Mouse (Mus musculus): ENCODE data around the gene Dbt. TPM values are rescaled to one million over a fixed set of nuclear protein-coding genes. Genes with fewer than 3 reads are reported as not detected.

Dbt gene
- total RNA-seq (2021): 10 to 100 TPM; 22.4 to 22.6 TPM

- peak; percentile 88 for DNase-seq
These were observed at the start of gene Dbt for GRCm38 (mm10) chr3:116512904-116513716. TSS of gene Dbt (plus strand) at chr3:116513070.

- no peak for DNase-seq
These were observed 48.6 kb upstream of the Dbt start for GRCm38 (mm10) chr3:116464318-116464717.

DNA sequence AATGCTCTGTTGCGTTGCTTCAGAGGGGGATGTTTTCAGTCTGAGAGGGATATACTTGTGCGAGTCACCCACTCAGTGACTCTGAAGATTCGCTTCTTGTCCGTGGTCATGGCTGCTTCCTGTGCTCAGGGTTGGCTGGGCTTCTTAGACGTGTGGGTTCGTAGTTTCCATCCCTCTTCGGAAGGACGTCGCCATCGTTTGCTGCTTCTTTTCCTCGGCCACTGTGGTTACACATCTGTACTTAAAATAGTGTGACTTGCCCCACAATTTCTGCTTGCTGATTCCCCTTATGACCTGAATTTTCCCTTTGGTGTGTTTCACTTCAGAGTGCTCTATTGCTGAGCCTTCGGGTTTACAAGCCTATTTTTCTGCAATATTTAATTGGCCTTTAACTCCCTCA lies 47.2 kb upstream of the Dbt start:
- no peak for DNase-seq

- no peak for DNase-seq
These were observed 38.3 kb upstream of the Dbt start for GRCm38 (mm10) chr3:116474602-116475001.

GRCm38 (mm10) chr3:116476686-116477298 lies 36.1 kb upstream of the Dbt start:
- no peak for DNase-seq

DNA sequence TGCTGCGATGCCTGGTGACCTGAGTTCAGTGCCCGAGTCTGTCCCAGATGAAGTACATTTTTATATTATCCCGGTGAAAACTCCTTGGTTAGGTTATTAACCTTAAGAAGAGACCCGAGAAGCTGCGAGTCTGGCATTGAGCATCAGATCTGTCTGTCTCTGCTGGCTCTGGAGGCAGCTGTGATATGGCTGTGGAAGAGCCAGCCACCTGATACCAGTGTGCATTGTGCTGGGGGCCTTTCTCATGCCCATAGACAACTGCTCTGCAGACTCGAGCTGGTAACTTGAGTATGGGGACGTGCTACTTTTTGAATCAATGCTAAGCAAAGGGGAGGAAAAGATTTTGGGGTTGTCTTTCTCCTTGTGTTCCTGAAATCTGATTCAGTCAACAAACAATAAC lies 35.5 kb upstream of the Dbt start:
- no peak for DNase-seq

DNA sequence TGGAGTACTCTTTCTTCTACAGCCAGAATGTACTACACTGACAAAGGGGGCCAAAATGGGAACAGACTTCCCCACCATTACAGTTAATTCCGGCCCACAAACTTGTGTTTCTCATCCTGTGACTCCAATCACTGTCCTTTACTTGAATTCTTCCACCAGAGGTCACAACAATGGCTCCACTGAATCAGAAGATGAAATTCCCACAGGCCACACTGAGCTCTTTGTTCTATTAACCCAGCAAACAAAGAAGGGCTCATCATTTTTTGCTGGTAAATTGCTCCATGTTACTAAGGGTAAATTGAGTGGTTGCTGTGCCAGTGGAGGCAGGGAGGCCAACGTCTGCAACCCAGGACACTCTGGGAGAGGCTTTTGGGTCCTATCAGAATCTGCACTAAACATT lies 32.8 kb upstream of the Dbt start:
- no peak for DNase-seq

- no peak for DNase-seq
These were observed 31.9 kb upstream of the Dbt start for GRCm38 (mm10) chr3:116480937-116481336.

- no peak for DNase-seq
These were observed 30.1 kb upstream of the Dbt start for GRCm38 (mm10) chr3:116482724-116483123.

DNA sequence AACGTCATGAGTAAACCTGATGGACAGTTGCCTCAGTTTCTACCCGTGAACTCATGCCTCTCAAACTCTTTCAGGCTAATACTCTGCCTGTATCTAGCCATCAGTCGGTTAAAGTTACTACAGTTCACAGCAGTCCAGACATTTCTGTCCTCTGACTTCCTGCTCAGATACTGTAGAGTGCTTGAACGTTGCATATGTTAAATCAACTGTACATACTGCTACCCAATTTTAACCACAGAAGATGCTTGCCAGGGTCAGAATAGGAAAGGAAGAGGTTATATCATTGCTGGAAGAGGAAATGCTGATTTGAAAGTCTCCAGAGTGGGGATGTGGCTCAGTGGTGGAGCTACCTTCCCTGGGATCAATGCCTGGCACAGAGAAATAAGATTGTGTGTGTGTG lies 29.6 kb upstream of the Dbt start:
- DNase-seq: no peak

DNA sequence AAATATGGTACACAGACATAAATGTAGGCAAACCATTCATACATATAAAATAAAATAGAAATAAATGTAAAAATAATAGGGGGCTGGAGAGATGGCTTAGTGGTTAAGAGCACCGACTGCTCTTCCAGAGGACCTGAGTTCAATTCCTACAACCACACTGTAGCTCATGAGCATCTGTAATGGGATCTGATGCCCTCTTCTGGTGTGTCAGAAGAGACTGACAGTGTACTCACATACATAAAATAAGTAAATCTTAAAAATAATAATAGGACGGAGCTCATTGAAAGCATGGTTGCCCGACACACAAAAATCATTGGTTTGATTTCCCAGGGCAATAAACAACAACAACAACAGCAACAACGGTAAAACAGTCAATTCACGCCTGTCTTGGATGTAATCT lies 21.9 kb upstream of the Dbt start:
- no peak for DNase-seq

DNA sequence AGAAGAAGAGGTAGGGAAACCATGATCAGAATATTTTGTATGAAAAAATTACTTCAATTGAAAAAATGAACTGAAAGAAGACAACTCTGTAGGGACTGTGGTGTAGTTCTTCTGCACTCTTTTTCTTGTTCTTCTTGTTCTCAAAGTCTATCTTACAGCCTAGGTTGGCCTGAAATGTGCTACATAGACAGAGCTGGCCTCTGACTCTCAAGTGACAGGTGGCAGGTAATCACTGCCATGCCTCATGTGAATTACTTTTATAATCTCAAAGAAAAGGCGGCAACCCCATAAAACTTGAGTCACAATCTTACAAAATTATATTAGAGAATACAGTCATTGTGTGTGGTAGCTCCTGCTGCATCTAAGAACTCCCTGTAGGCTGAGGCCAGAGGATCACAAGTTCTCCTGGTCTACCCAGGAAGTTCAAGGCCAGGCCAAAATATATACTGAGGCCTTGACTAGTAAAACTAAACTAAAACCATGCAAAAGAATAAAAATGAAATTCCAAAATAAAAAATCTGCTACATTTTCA lies 20.9 kb upstream of the Dbt start:
- no peak for DNase-seq

DNA sequence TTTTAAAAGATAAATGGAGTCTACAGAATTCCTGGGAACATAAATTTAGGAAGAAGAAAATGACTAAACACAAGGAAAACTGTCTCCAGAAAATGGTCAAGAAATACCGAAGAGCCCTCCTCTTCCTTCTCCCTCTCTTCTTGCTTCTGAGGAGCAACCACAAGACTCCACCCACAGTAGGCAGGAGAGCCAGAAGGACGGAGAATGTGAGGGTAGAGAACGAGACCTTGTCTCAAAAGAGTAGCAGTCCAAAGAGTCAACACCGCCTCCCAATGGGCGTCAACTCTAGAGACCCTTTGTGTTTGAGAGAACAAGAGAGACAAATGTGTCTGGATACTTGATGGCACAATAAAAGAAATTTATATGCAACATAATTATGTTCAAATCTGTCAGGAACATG lies 19.2 kb upstream of the Dbt start:
- no peak for DNase-seq

DNA sequence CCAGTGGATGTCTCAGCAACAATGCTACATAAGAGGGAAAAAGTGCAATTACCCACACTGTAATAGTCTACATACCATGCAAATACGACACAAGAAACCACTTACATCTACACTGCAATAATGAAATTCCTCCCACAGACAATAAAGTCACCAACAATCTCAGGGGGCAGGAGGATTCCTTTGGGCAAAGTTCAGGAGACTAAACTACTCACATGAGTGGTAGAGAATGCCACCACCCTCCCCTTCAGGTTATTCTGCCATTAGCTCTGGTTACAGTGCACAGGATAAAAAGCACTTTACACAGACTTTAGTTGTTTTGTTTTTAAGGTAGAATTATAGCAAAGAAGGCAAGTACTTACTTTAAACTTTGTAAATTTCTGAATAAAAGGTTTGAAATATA lies 17.2 kb upstream of the Dbt start:
- DNase-seq: no peak

DNA sequence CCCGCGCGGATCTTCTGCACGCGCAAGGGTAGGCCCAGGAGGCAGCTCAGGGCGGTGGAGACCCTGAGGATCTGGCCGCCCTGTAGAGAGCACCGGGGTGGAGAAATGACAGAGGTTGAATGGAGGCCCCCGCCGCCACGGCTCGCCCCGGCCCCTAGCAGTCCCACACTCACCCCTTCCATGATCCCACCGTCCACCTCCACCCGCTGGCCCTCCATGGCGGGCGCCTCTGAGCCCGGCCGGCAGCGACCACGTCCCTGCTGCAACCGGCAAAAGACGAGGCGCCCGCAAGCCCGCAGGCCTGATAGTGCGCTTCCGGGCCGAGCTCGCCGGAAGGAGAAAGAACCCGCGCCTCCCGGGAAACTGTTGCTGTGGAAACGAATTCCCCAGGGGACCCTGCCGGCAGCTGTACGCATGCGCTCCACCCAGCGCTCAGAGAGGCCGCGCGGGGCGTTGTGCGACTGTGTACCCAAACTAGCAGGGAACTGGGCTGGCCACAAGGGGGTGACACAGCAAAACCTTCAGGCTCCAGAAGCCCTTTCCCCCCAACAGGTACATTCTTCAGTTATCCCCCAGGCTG lies 5.0 kb upstream of the Dbt start, which contains the start of gene Rtca:
Gene Rtca, minus strand, starts transcription at position 437 of the 580 bp plus-strand sequence.
- DNase-seq: peak; percentile 99

- DNase-seq: peak; percentile 30
These were observed 543 bp upstream of the Dbt start for GRCm38 (mm10) chr3:116512151-116512903.

GRCm38 (mm10) chr3:116520141-116520761 lies 7.4 kb downstream of the Dbt start:
- no peak for DNase-seq

DNA sequence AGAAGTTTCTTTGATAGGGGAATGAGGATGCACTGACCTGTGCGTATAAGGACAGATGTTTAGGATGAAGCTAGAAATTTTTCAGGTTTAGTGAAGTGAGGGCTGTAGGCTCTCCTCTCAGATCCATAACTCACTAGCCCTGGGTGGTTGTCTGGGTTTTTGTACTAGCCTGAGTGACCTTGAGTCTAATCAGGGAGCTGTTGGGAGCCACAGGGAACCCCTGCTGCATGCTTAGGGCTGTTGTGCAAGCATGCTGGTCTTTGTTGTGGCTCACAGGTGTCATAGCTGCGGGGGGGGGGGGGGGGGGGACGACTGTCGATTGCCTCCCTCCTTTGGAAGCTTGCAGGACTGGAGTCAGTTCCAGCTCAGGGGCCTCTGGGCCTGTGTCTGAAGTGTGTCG lies 16.9 kb downstream of the Dbt start:
- no peak for DNase-seq

GRCm38 (mm10) chr3:116530826-116531225 lies 18.0 kb downstream of the Dbt start:
- DNase-seq: peak; percentile 25

DNA sequence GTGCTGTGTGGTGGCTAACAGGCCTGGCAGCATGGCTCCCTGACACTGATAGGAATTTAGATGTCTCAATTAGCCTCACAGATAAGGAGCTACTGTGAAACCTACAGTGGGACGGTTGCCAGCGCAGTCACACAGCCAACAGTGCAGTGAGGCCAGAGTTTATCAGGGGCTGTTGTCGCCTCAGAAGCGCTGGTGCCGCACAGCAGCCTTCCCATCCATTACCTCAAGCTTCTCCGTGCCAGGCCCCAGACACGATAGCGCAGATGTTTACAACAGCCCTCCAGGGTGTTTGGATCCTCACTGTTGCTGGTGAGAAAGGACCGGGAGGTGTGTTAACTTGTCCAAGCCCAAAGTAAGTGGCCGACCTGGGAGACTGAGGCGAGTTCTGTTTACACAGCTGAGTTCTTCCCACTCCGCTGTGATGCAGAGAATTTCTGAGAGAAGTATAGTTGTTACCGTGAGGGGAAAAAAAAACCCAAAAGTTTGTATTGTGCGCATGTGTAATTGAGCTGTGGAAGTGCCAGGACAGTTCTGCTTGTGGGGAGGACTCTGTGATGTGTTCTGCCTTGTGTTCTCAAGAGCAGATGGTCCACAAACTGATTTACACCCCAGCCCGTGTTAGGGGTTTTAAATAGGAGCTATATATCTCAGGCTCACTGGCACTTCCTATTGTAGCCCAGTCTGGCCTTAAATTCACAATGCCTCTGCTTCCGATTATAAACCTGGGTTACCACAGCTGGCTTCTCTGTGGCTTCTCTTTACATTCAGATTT lies 23.7 kb downstream of the Dbt start:
- peak; percentile 74 for DNase-seq

GRCm38 (mm10) chr3:116537200-116537573 lies 24.3 kb downstream of the Dbt start:
- DNase-seq: no peak

GRCm38 (mm10) chr3:116542070-116542469 lies 29.2 kb downstream of the Dbt start:
- no peak for DNase-seq
